Mouse (Mus musculus): ENCODE results near the gene Txlna.
A peak's percentile ranks its signal among the peaks of the same experiment; 100 is the strongest.

The Txlna gene

GRCm38 (mm10) chr4:129625029-129625370, 15.9 kb downstream of the Txlna start:
- peak; percentile 67 to 74 for DNase-seq (ENCODE audit: low spot score in 2 of 2)

DNA sequence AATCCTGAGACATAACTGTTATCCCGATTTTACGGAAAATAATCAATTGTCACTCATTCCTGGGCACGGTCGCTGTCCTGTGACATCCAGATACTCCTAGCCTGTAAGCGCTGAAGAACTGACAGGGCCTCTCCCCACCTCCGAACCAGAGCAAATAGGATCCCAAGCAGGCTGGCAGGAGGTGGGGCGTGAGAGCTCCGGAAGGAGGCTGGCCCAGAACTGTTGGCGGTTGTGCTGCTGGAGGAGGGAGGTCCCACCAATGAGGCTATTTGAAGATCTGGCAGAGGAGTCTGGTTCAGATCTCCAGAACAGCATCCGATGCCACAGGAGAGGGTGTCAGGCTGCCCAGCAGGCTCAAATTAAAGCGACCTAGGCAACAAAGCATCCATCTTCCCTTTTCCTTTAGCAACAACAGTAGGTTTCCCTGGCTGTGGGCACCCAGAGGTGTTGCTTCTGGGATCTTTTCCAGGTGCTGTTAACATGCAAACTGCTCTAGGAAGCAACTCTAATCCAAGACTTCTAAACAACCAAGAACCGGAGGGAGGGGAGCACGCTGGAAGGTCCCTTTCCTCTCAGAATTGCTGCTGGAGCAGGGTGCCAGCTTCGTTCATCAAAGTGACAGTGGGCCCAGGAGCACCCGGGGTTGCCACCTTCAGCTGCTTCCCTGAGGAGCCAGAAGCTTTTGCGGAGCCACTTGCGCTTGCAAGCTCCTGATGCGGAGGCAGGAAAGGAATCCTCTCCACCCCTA, 16.4 kb downstream of the Txlna start:
- peak; percentile 85 to 93 for DNase-seq (ENCODE audit: low spot score in 2 of 2)

DNA sequence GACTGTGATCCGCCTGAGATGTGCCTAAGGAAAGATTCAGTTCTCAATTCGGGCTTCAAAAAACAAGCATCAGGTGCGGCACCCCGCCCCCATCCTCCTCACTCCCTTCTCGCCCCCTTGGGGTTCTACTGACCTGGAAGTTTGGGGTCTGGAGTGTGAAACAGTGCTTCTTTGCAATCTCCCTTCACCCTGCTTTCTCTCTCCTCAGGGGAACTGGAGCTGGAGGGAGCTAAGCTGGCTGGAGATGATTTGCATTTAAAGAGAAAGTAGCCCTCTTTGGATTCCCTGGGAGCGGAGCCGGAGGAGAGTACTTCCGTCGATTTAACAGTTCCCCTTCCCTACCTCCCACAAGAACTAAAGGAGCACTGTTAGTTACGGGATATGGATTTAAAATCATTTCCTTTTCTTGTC, 17.2 kb downstream of the Txlna start, which contains the start of gene Ccdc28b:
Gene Ccdc28b, minus strand, starts transcription at position 267 of the 411 bp plus-strand sequence.
- DNase-seq (ENCODE audit: low spot score in 2 of 2), result no peak

- DNase-seq (ENCODE audit: low spot score in 2 of 2), result no peak
Measured at GRCm38 (mm10) chr4:129622803-129623535, 17.9 kb downstream of the Txlna start.

DNA sequence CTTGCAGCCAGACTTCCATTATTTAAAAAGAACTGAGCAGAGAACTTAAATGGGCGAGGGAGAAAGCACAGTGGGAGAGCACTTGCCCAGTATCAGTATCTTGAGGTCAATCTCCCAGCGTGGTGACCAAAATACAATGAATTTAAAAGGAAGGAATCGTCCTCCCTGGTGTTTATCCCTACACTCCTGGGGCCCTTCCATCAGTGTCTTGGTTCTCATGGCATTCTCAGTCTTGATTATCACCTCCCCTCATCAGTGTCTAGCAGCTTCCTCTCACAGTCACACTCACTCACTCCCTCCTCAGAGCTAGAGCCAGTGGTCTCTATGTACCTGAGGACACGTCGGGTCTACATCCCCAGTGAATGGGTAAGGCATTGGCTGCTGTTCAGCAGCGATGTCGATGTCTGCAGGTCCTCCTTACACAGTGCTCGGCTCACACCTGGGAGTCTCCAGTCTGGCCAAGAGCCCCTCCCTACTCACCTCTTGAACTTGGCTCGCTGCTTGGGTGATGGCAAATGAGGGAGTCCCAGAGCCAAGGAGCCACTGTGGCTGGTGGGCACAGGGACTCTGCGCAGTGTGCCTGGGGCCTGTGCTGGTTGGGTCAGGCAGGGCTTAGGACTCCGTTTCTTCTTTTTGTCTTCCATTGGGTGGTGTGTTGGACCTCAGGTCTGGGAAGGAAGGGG, 18.6 kb downstream of the Txlna start:
- no peak for DNase-seq (ENCODE audit: low spot score in 2 of 2)

DNA sequence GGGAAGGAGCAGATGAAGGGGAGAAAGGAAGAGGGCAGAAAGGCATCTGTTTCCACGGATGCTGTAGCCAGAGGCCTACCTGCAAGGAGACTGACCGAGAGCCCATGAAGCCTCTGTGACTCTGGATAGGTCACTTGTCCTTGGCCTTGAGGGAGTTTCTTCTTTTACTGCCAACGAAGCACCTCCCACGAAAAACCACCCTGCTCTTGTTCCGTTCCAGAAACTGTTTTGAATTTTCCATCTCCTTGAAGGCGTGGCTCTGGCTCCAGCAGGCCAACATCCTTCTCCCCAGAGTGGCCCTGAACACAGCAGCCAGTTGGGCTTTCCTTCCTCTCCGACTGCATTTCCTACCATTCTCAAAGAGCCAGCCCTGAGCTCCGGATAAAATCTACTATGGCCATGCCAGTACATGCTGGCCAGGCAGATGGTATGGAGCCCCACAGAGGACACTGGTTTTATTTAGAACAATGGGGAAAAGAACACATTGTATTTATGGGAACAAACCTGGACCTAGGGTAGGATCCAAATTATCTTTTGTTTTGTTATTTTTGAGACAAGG, 19.5 kb downstream of the Txlna start:
- DNase-seq (ENCODE audit: low spot score in 2 of 2), result no peak

GRCm38 (mm10) chr4:129620419-129621282, 20.2 kb downstream of the Txlna start:
- DNase-seq (ENCODE audit: low spot score in 2 of 2), result no peak

DNA sequence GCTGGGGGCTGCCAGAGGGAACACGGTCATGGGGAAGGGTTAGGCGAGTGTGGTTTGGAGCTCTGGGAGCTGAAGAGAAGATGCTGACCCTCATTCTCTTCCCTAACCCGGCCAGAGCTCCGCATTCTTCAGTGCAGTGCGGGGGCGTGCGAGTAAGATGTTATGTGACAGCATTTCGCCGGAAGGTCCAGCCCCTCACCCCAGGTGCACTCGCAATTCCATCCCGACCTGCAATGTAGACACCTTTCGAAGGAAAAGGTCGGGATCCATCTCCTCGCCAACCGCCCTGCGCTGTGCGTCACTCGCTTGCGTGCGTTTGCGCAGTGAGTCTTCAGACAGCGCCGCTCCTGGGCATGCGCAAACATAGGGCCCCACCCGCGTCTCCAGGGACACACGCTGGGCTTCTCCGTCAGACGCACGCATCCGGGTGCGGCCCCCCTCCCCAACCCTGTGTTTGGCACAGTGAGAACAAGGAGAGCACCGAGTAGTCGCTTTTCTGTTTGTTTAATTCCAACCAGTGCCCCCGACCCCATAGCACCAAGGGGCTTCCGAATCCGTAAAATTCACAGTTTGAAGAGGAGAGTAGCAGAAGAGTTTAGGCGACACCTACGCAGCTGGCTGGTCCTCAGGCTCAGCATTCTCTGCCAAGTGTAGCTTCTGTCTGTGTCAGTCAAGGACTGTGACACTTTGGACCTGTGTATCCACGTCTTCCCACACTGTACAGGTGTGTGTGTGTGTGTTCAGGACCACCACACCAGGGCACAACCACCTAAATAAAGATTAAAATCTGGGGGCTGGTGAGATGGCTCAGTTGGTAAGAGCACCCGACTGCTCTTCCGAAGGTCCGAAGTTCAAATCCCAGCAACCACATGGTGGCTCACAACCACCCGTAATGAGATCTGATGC, 21.8 kb downstream of the Txlna start, which contains the start of gene Iqcc:
Gene Iqcc, minus strand, starts transcription at position 314 of the 906 bp plus-strand sequence.
- peak; percentile 92 to 95 for DNase-seq (ENCODE audit: low spot score in 2 of 2)

DNA sequence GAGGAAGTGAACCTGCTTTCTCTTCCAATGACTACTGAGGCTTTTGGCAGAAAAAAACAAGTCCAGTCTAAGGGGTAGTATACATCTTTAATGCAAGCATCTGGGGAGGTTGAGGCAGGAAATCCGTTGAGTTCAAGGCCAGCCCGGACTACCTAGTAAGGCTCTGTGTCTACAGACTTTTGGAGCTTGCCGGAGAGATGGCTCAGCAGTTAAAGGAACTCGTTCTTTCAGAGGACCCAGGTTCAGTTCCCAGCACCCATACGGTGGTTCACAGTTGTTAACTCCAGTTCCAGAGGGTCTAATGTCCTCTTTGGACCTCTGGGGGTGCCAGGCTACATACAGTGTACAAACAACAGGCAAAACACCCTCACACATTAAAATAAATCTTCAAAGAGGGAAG, 22.8 kb downstream of the Txlna start:
- no peak for DNase-seq (ENCODE audit: low spot score in 2 of 2)

GRCm38 (mm10) chr4:129617121-129617641, 23.7 kb downstream of the Txlna start:
- DNase-seq (ENCODE audit: low spot score in 2 of 2), result no peak

DNA sequence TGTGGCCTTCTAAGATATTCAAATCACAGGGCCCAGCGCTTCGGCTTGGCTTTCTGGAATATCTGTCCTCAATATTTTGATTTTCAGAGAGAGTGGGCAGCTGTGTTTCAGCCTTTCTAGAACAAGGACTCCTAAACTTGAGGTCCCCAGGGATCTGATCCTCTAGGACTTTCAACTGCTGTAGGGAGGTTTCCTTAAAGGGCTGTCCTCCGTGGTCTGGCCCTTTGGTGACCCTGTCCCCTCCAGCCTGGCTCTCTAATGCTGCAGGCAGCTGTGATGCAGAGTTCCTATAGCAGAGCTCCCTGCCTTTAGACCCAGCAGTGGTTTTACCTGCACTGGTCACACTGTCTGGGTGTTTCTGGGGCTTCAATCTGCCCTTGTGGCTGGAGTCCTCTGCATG, 24.2 kb downstream of the Txlna start:
- DNase-seq (ENCODE audit: low spot score in 2 of 2), result no peak

DNA sequence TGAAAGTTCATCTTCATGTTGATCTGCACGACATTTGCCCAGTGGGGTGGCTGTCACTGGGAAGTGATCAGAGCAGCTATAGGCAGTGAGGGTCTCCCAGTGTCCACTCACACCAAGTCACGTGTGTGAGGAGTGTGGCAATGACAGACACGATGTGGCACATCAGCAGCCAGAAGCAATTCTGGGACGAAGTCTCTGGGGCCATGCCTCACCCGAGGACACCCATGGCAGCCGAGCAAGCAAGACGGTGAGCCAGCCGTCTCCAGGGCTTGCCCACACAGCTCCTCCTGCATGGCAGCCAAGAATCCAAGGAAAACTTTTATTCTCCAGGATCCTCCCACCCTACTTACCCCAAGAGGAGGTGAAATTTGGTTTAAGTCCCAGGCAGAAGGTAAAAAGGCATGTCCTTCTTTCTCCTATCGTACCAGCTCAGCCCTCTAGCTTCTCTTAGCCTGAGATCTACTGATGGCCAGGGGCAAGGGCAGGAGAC, 25.0 kb downstream of the Txlna start:
- no peak for DNase-seq (ENCODE audit: low spot score in 2 of 2)

GRCm38 (mm10) chr4:129614093-129614492, 26.8 kb downstream of the Txlna start, which contains the start of gene Dcdc2b:
Gene Dcdc2b, minus strand, starts transcription at chr4:129614257.
- DNase-seq (ENCODE audit: low spot score in 2 of 2), result no peak

GRCm38 (mm10) chr4:129610472-129610871, 30.4 kb downstream of the Txlna start:
- no peak for DNase-seq (ENCODE audit: low spot score in 2 of 2)

- DNase-seq (ENCODE audit: low spot score in 2 of 2), result no peak
Measured at GRCm38 (mm10) chr4:129610026-129610425, 30.8 kb downstream of the Txlna start.

GRCm38 (mm10) chr4:129609139-129609631, 31.7 kb downstream of the Txlna start:
- DNase-seq (ENCODE audit: low spot score in 2 of 2), result no peak

- DNase-seq (ENCODE audit: low spot score in 2 of 2), result peak in 1 of 2 experiments; percentile 77
Measured at GRCm38 (mm10) chr4:129608426-129609025, 32.3 kb downstream of the Txlna start.

- DNase-seq (ENCODE audit: low spot score in 2 of 2), result peak; percentile 75 to 83
Measured at GRCm38 (mm10) chr4:129600233-129601158, 40.4 kb downstream of the Txlna start, which contains the start of the genes Eif3i and Tmem234. Gene Eif3i, minus strand, starts transcription at chr4:129600648. Gene Tmem234, plus strand, starts transcription at chr4:129600668.
